ENCODE assay signal across 21 mouse cellular contexts in the genomic region with DNA sequence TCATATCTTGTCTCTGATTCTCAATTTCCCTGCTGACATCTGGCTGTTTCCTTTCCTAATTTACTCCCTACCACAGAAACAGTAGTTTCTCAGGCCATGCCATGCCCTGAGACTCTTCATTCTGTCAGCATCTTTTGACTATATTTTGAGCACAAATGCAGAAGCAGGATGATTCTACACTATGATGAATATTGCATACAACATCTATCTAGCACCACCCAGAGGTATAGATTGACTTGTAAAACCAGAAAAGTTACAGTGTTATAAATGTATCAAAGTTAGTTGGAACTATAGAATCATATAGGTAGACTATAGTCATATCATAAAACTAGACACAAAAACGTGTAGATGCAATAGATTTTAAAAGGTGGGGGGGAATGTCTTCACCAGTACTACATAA.
DNase-seq lines count a peak whose midpoint lies in the region; ATAC-seq and TF ChIP-seq lines count a peak whose summit lies in the region.
"Had no signal": no experiment of that assay in that cellular context is flagged by ENCODE, and none has a peak within 500 bp of the region (broad histone marks: within the 10 kb centered on the region; RNA-seq: fewer than 3 reads in every experiment).

No protein-coding gene starts in this region.

- no peak for TF ChIP-seq EP300 in MEL (IDR thresholded peaks at IDR 0.05; ENCODE audit: low read depth in 1 of 2, low read length in 2 of 2)
- TF ChIP-seq EP300 in heart, adult 2 months (IDR thresholded peaks at IDR 0.05; ENCODE audit: insufficient read depth, low read depth, low read length): no peak

- no peak overlapping the region for H3K9ac ChIP-seq in MEL (ENCODE audit: control insufficient read depth, low read depth, low read length, poor library complexity, severe bottlenecking)
- H3K9ac ChIP-seq in heart, adult 2 months (ENCODE audit: low read depth, low read length): no peak overlapping the region
- H3K9ac ChIP-seq: heart, embryonic 12.5 days; limb, embryonic 13.5 days; liver, embryonic 13.5 days; lung, embryonic 15.5 days had no signal

- H3K27ac ChIP-seq in layer of hippocampus, adult 2 months: no peak overlapping the region
- H3K27ac ChIP-seq in MEL (ENCODE audit: control insufficient read depth, low read depth, low read length): no peak overlapping the region
- no peak overlapping the region for H3K27ac ChIP-seq in heart, adult 2 months
- H3K27ac ChIP-seq: limb, embryonic 13.5 days; liver, embryonic 13.5 days; lung, embryonic 15.5 days; macrophage had no signal

- no peaks in the 10 kb centered on the region for H3K36me3 ChIP-seq in MEL (ENCODE audit: control insufficient read depth in 1 of 2, insufficient read depth in 2 of 2, low read length in 2 of 2)
- no peaks in the 10 kb centered on the region for H3K36me3 ChIP-seq in heart, adult 2 months (ENCODE audit: control insufficient read depth, insufficient read depth, low read length)
- H3K36me3 ChIP-seq: heart, embryonic 12.5 days; limb, embryonic 13.5 days; liver, embryonic 13.5 days; lung, embryonic 15.5 days had no signal

- peak; percentile 67; the same call in 1 of the 2 replicates for ATAC-seq in frontal cortex, adult (ENCODE audit: low TSS enrichment)

- H3K27me3 ChIP-seq in MEL (ENCODE audit: control insufficient read depth in 1 of 2, insufficient read depth in 2 of 2, low read length in 2 of 2): no peaks in the 10 kb centered on the region
- H3K27me3 ChIP-seq in heart, adult 2 months (ENCODE audit: control insufficient read depth, insufficient read depth, low read length): no peaks in the 10 kb centered on the region
- H3K27me3 ChIP-seq: heart, embryonic 12.5 days; limb, embryonic 13.5 days; liver, embryonic 13.5 days; lung, embryonic 15.5 days had no signal

- H3K79me2 ChIP-seq in MEL (ENCODE audit: control insufficient read depth, insufficient read depth, low read length, poor library complexity): no peaks in the 10 kb centered on the region
- no peaks in the 10 kb centered on the region for H3K79me2 ChIP-seq in heart, adult 2 months (replicated peaks; ENCODE audit: control insufficient read depth, insufficient read depth, low read length)

- peak; percentile 66 for TF ChIP-seq CTCF in layer of hippocampus, adult 2 months (conservative IDR thresholded peaks at IDR 0.05)
- peak in 1 of 3 experiments; percentile 22; a peak in 2 of 6 replicates for TF ChIP-seq CTCF in MEL (IDR thresholded peaks at IDR 0.05 in 2 of 3, conservative IDR thresholded peaks at IDR 0.05 in 1 of 3; ENCODE audit: control insufficient read depth in 1 of 3, insufficient read depth in 1 of 3, low read depth in 2 of 3, low read length in 3 of 3, poor library complexity in 1 of 3, severe bottlenecking in 1 of 3)
- TF ChIP-seq CTCF in heart, adult 2 months (IDR thresholded peaks at IDR 0.05): no peak

- no peak for TF ChIP-seq POLR2A in MEL (IDR thresholded peaks at IDR 0.05; ENCODE audit: control insufficient read depth in 1 of 2, insufficient read depth in 1 of 2, low read depth in 1 of 2, low read length in 2 of 2, poor library complexity in 1 of 2)
- no peak for TF ChIP-seq POLR2A in heart, adult 2 months (IDR thresholded peaks at IDR 0.05; ENCODE audit: insufficient read depth, low read depth, low read length)

- no peak for DNase-seq in frontal cortex, postnatal 36 days (ENCODE audit: low spot score in 2 of 2)
- DNase-seq in layer of hippocampus, adult 2 months (ENCODE audit: low spot score in 2 of 2): no peak
- DNase-seq in layer of hippocampus, postnatal 10 days (ENCODE audit: low spot score in 2 of 2): no peak
- DNase-seq in 3T3-L1 (ENCODE audit: low read depth, low spot score) (peak; percentile 51), MEL (ENCODE audit: low read depth, low spot score) (no peak)
- DNase-seq in heart, adult 11 months: no peak
- DNase-seq in heart, adult 2 months: no peak
- DNase-seq: cerebellum, adult 8-10 months; heart, postnatal 14 days; kidney, adult 2 months; kidney, postnatal 14 days; liver, embryonic 13.5 days; right cerebral cortex, postnatal 25 days; thymus, adult 18-20 months; thymus, postnatal 4 days had no signal

- H3K4me1 ChIP-seq in MEL (ENCODE audit: control insufficient read depth in 1 of 2, insufficient read depth in 2 of 2, low read length in 2 of 2): no peaks in the 10 kb centered on the region
- no peaks in the 10 kb centered on the region for H3K4me1 ChIP-seq in heart, adult 2 months (ENCODE audit: control insufficient read depth, insufficient read depth, low read length)
- H3K4me1 ChIP-seq: heart, embryonic 12.5 days; limb, embryonic 13.5 days; liver, embryonic 13.5 days; lung, embryonic 15.5 days had no signal

- TF ChIP-seq RAD21 in MEL (IDR thresholded peaks at IDR 0.05; ENCODE audit: low read depth, low read length): peak; percentile 37

- no peaks in the 10 kb centered on the region for H3K9me3 ChIP-seq in MEL (replicated peaks; ENCODE audit: insufficient read depth, low read length)
- H3K9me3 ChIP-seq: heart, embryonic 12.5 days; limb, embryonic 13.5 days; liver, embryonic 13.5 days; lung, embryonic 15.5 days had no signal

- H3K4me3 ChIP-seq in layer of hippocampus, adult 2 months: no peak overlapping the region
- H3K4me3 ChIP-seq in MEL (ENCODE audit: control insufficient read depth in 1 of 2, insufficient read depth in 1 of 2, low read depth in 2 of 2, low read length in 2 of 2): no peak overlapping the region
- no peak overlapping the region for H3K4me3 ChIP-seq in heart, adult 2 months
- H3K4me3 ChIP-seq: erythroblast, embryonic 14.5 days; heart, embryonic 12.5 days; limb, embryonic 13.5 days; liver, embryonic 13.5 days; lung, embryonic 15.5 days had no signal

- intact Hi-C loops in heart, adult 2 months (cut with DNase I): no loop called here

- 40% methylated on average over 1 of the region's 1 CpGs for WGBS in heart, adult 2 months

TF ChIP-seq in MEL, 35 proteins besides CTCF, POLR2A, EP300 and RAD21:
- TF ChIP-seq NRF1 (IDR thresholded peaks at IDR 0.05; ENCODE audit: insufficient read depth, low read depth, low read length, poor library complexity, severe bottlenecking): no peak
- no peak for TF ChIP-seq MAZ (IDR thresholded peaks at IDR 0.05; ENCODE audit: low read depth, low read length)
- TF ChIP-seq SMC3 (IDR thresholded peaks at IDR 0.05; ENCODE audit: low read depth, low read length): peak; percentile 30
- TF ChIP-seq ZC3H11A (IDR thresholded peaks at IDR 0.05; ENCODE audit: low read depth, low read length): peak; percentile 13; the same call in 1 of the 2 replicates
